Mouse (Mus musculus): ENCODE results near the gene Rhox4g. TPM values are rescaled to one million over a fixed set of nuclear protein-coding genes. Genes with fewer than 3 reads are reported as not detected.
"Not testable (repeated sequence)": the region's sequence is repeated elsewhere in the genome, so short reads cannot be mapped to it uniquely, and the experiment has no call there.

Gene Rhox4g
- not detected in 2 replicates for polyA plus RNA-seq (2012; rRNA removed)
- polyA plus RNA-seq (2014; fragmentation: Nextera tagmentation; extraction: Ambion mirVana) = not detected in 2 replicates

- 80% methylated on average over 16 of the region's 20 CpGs for WGBS (ENCODE audit: insufficient replicate concordance)
- DNase-seq (ENCODE audit: low read depth in 3 of 3, low spot score in 3 of 3) = not testable (repeated sequence)
Measured at GRCm38 (mm10) chrX:37651227-37651626, at the start of gene Rhox4g. Gene Rhox4g (minus strand): TSS chrX:37651327.

DNA sequence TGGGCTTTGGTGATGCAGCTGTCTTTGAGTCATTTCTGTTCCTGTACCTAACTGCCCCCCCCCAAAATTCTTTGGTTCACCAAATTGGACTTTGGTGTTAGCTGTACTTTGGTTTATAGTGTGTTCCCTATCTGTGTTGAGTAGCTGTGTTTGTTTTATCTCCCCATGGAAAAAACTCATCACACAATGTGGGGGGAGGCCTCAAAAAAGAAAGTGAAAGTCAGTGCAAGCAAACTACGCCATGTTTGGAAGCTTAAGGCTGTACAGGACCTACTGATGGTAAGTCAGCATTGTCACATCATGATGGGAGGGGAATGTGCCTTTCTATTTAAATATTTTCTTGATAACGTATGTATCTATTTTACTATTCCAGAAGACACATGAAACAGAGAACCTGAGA lies 41.1 kb upstream of the Rhox4g start:
- Histone ChIP-seq H3K4me1 (replicated peaks; ENCODE audit: control insufficient read depth in 2 of 2, insufficient read depth in 2 of 2, low read length in 1 of 2) (no peaks in the 10 kb centered on the region), H3K4me2 (ENCODE audit: low read depth) (no peak overlapping the region), H3K36me3 (replicated peaks; ENCODE audit: control insufficient read depth, insufficient read depth, low read depth) (no peaks in the 10 kb centered on the region), H3K27me3 (ENCODE audit: control insufficient read depth, insufficient read depth, low read length) (no peaks in the 10 kb centered on the region), H3K27ac (no peak overlapping the region), H3K9ac (replicated peaks) (no peak overlapping the region), H3K4me3 (ENCODE audit: insufficient read depth in 1 of 2, low read depth in 2 of 2, low read length in 2 of 2) (no peak overlapping the region), H3K9me3 (ENCODE audit: control insufficient read depth, low read length) (no peaks in the 10 kb centered on the region)
- ATAC-seq (ENCODE audit: insufficient read depth) = no peak
- DNase-seq (ENCODE audit: low read depth in 3 of 3, low spot score in 3 of 3) = no peak
- 42% methylated on average over 2 of the region's 2 CpGs for WGBS (ENCODE audit: insufficient replicate concordance)
- TF ChIP-seq EP300 (IDR thresholded peaks at IDR 0.05; ENCODE audit: low read depth) (no peak), CTCF (IDR thresholded peaks at IDR 0.05; ENCODE audit: low read depth) (no peak)

More at GRCm38 (mm10) chrX:37651227-37651626, at the start of gene Rhox4g:
- ATAC-seq (ENCODE audit: insufficient read depth); H3K27me3 ChIP-seq (ENCODE audit: control insufficient read depth, insufficient read depth, low read length); H3K4me3 ChIP-seq (ENCODE audit: insufficient read depth in 1 of 2, low read depth in 2 of 2, low read length in 2 of 2); H3K9ac ChIP-seq (replicated peaks); H3K36me3 ChIP-seq (replicated peaks; ENCODE audit: control insufficient read depth, insufficient read depth, low read depth); H3K4me1 ChIP-seq (replicated peaks; ENCODE audit: control insufficient read depth in 2 of 2, insufficient read depth in 2 of 2, low read length in 1 of 2); H3K4me2 ChIP-seq (ENCODE audit: low read depth); H3K9me3 ChIP-seq (ENCODE audit: control insufficient read depth, low read length); H3K27ac ChIP-seq: not testable (repeated sequence)

DNA sequence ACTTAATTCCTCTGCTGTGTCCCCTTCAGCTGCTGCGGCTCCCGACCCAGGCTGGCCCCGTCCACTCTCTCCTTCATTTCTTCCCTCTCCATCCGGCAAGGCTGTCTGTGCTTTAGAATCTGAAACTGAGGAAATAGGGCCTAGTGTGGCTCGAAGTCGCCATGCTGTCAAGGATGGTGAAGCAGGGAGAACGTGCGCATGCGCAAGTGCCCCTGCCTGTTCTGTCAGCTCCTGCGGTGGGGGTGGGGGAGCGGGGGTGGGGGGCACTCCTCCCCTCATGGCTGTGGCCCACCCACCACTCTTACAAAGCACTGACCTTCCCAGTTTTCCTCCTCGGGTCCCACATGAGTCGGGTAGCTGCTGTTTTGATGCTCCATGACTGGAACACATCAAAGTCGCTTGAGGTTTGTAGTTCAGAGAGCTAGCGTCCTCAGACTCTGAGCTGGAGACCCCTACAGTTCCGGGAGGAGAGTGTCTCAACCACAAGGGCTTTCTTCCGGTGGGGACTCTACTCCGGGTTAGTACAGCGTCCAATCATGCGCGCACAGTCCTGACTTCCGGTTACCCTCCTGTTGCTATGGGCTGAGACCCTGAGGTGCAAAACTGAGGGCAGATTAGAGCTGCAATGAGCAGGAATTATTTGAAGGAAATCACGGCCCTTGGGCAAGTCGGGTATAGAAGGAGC lies 32.0 kb upstream of the Rhox4g start:
- H3K4me3 ChIP-seq (ENCODE audit: insufficient read depth in 1 of 2, low read depth in 2 of 2, low read length in 2 of 2) = no peak overlapping the region
- no peak overlapping the region for H3K9ac ChIP-seq (replicated peaks)
- TF ChIP-seq EP300 (IDR thresholded peaks at IDR 0.05; ENCODE audit: low read depth) (no peak), CTCF (IDR thresholded peaks at IDR 0.05; ENCODE audit: low read depth) (no peak)
- H3K27ac ChIP-seq = no peak overlapping the region
- no peak overlapping the region for H3K4me2 ChIP-seq (ENCODE audit: low read depth)
- H3K36me3 ChIP-seq (replicated peaks; ENCODE audit: control insufficient read depth, insufficient read depth, low read depth) = no peaks in the 10 kb centered on the region
- H3K27me3 ChIP-seq (ENCODE audit: control insufficient read depth, insufficient read depth, low read length) = no peaks in the 10 kb centered on the region
- DNase-seq (ENCODE audit: low read depth in 3 of 3, low spot score in 3 of 3) (no peak), ATAC-seq (ENCODE audit: insufficient read depth) (no peak)
- no peaks in the 10 kb centered on the region for H3K9me3 ChIP-seq (ENCODE audit: control insufficient read depth, low read length)
- 75% methylated on average over 23 of the region's 24 CpGs for WGBS (ENCODE audit: insufficient replicate concordance)
- H3K4me1 ChIP-seq (replicated peaks; ENCODE audit: control insufficient read depth in 2 of 2, insufficient read depth in 2 of 2, low read length in 1 of 2) = no peaks in the 10 kb centered on the region

DNA sequence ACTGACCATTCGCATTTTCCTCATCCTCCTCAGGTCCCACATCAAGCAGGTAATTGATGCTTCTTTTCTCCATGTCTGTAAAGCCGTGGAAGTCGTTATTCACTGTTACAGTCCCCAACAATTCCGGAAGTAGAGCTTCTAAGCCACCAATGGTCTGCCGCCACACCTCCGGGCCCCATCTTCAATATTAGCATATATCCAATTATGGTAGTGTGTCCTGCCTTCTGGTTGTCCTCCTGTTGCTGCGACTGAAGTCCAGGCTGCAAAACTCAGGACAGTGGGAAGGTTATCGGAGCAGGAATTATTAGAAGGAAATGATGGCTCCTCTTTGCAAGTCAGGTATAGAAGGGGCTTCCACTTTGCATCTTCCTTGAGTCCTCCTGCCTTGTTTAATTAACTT lies 22.1 kb upstream of the Rhox4g start, which contains the start of gene Rhox2h:
TSS of gene Rhox2h (minus strand) at position 101 of the 400 bp plus-strand sequence.
- H3K27me3 ChIP-seq (ENCODE audit: control insufficient read depth, insufficient read depth, low read length); H3K27ac ChIP-seq; H3K4me3 ChIP-seq (ENCODE audit: insufficient read depth in 1 of 2, low read depth in 2 of 2, low read length in 2 of 2); H3K9me3 ChIP-seq (ENCODE audit: control insufficient read depth, low read length); H3K9ac ChIP-seq (replicated peaks); ATAC-seq (ENCODE audit: insufficient read depth); DNase-seq (ENCODE audit: low read depth in 3 of 3, low spot score in 3 of 3); H3K4me2 ChIP-seq (ENCODE audit: low read depth); H3K36me3 ChIP-seq (replicated peaks; ENCODE audit: control insufficient read depth, insufficient read depth, low read depth); H3K4me1 ChIP-seq (replicated peaks; ENCODE audit: control insufficient read depth in 2 of 2, insufficient read depth in 2 of 2, low read length in 1 of 2): not testable (repeated sequence)
- WGBS (ENCODE audit: insufficient replicate concordance) = 67% methylated on average over 8 of the region's 8 CpGs

- not testable (repeated sequence) for H3K4me3 ChIP-seq (ENCODE audit: insufficient read depth in 1 of 2, low read depth in 2 of 2, low read length in 2 of 2); H3K4me2 ChIP-seq (ENCODE audit: low read depth); ATAC-seq (ENCODE audit: insufficient read depth); H3K27me3 ChIP-seq (ENCODE audit: control insufficient read depth, insufficient read depth, low read length); H3K27ac ChIP-seq; DNase-seq (ENCODE audit: low read depth in 3 of 3, low spot score in 3 of 3); H3K4me1 ChIP-seq (replicated peaks; ENCODE audit: control insufficient read depth in 2 of 2, insufficient read depth in 2 of 2, low read length in 1 of 2); H3K9ac ChIP-seq (replicated peaks); H3K9me3 ChIP-seq (ENCODE audit: control insufficient read depth, low read length); H3K36me3 ChIP-seq (replicated peaks; ENCODE audit: control insufficient read depth, insufficient read depth, low read depth)
- WGBS (ENCODE audit: insufficient replicate concordance) = 40% methylated on average over 1 of the region's 3 CpGs
Measured at GRCm38 (mm10) chrX:37668664-37669063, 17.5 kb upstream of the Rhox4g start, which contains the start of gene Rhox3h. Gene Rhox3h (minus strand): TSS chrX:37668764.

DNA sequence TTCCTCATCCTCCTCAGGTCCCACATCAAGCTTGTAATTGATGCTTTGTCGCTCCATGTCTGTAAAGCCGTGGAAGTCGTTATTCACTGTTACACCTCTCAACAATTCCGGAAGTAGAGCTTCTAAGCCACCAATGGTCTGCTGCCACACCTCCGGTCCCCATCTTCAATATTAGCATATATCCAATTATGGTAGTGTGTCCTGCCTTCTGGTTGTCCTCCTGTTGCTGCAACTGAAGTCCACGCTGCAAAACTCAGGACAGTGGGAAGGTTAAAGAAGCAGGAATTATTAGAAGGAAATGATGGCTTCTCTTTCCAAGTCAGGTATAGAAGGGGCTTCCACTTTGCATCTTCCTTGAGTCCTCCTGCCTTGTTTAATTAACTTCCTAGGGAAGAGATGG lies 7.8 kb downstream of the Rhox4g start, which contains the start of gene Rhox2g:
TSS of gene Rhox2g (minus strand) at position 101 of the 400 bp plus-strand sequence.
- not testable (repeated sequence) for DNase-seq (ENCODE audit: low read depth in 3 of 3, low spot score in 3 of 3); H3K9me3 ChIP-seq (ENCODE audit: control insufficient read depth, low read length); ATAC-seq (ENCODE audit: insufficient read depth); H3K27me3 ChIP-seq (ENCODE audit: control insufficient read depth, insufficient read depth, low read length); H3K4me2 ChIP-seq (ENCODE audit: low read depth); H3K27ac ChIP-seq; H3K4me3 ChIP-seq (ENCODE audit: insufficient read depth in 1 of 2, low read depth in 2 of 2, low read length in 2 of 2); H3K9ac ChIP-seq (replicated peaks); H3K4me1 ChIP-seq (replicated peaks; ENCODE audit: control insufficient read depth in 2 of 2, insufficient read depth in 2 of 2, low read length in 1 of 2); H3K36me3 ChIP-seq (replicated peaks; ENCODE audit: control insufficient read depth, insufficient read depth, low read depth)
- WGBS (ENCODE audit: insufficient replicate concordance) = 68% methylated on average over 6 of the region's 6 CpGs

GRCm38 (mm10) chrX:37628512-37628911 lies 22.6 kb downstream of the Rhox4g start, which contains the start of gene Rhox3g:
Gene Rhox3g (minus strand): TSS chrX:37628612.
- not testable (repeated sequence) for H3K36me3 ChIP-seq (replicated peaks; ENCODE audit: control insufficient read depth, insufficient read depth, low read depth); H3K9ac ChIP-seq (replicated peaks); H3K4me3 ChIP-seq (ENCODE audit: insufficient read depth in 1 of 2, low read depth in 2 of 2, low read length in 2 of 2); DNase-seq (ENCODE audit: low read depth in 3 of 3, low spot score in 3 of 3); H3K27me3 ChIP-seq (ENCODE audit: control insufficient read depth, insufficient read depth, low read length); H3K4me1 ChIP-seq (replicated peaks; ENCODE audit: control insufficient read depth in 2 of 2, insufficient read depth in 2 of 2, low read length in 1 of 2); H3K27ac ChIP-seq; ATAC-seq (ENCODE audit: insufficient read depth); H3K9me3 ChIP-seq (ENCODE audit: control insufficient read depth, low read length); H3K4me2 ChIP-seq (ENCODE audit: low read depth)
- WGBS (ENCODE audit: insufficient replicate concordance) = 67% methylated on average over 2 of the region's 2 CpGs

- WGBS (ENCODE audit: insufficient replicate concordance) = 79% methylated on average over 13 of the region's 19 CpGs
- not testable (repeated sequence) for H3K27me3 ChIP-seq (ENCODE audit: control insufficient read depth, insufficient read depth, low read length); H3K9me3 ChIP-seq (ENCODE audit: control insufficient read depth, low read length); H3K36me3 ChIP-seq (replicated peaks; ENCODE audit: control insufficient read depth, insufficient read depth, low read depth); H3K4me2 ChIP-seq (ENCODE audit: low read depth); H3K4me3 ChIP-seq (ENCODE audit: insufficient read depth in 1 of 2, low read depth in 2 of 2, low read length in 2 of 2); H3K9ac ChIP-seq (replicated peaks); DNase-seq (ENCODE audit: low read depth in 3 of 3, low spot score in 3 of 3); H3K27ac ChIP-seq; H3K4me1 ChIP-seq (replicated peaks; ENCODE audit: control insufficient read depth in 2 of 2, insufficient read depth in 2 of 2, low read length in 1 of 2); ATAC-seq (ENCODE audit: insufficient read depth)
Measured at GRCm38 (mm10) chrX:37607604-37608003, 43.5 kb downstream of the Rhox4g start, which contains the start of gene Rhox4f. Gene Rhox4f (minus strand): TSS chrX:37607704.

All from liver, embryonic 14.5 days (tissue).